In genomic region chr3:93015460-93016104, GRCm38 (mm10) we compare ENCODE assay signal across 10 mouse cellular contexts. TPM values are rescaled to one million over a fixed set of nuclear protein-coding genes. Genes with fewer than 3 reads are reported as not detected.
A peak's percentile ranks its signal among the peaks of the same experiment; 100 is the strongest.
DNase-seq lines count a peak whose midpoint lies in the region; ATAC-seq and TF ChIP-seq lines count a peak whose summit lies in the region.
"Had no signal": no experiment of that assay in that cellular context is flagged by ENCODE, and none has a peak within 500 bp of the region (broad histone marks: within the 10 kb centered on the region; RNA-seq: fewer than 3 reads in every experiment).

Gene Crct1 (minus strand): TSS chr3:93015687.

- ATAC-seq in heart, embryonic 12.5 days (ENCODE audit: insufficient number of reproducible peaks, low FRiP score) = no peak
- ATAC-seq in hindbrain, embryonic 13.5 days (ENCODE audit: low FRiP score) = peak; percentile 33; the same call in 1 of the 2 replicates
- no peak for ATAC-seq in midbrain, embryonic 14.5 days (ENCODE audit: low FRiP score, low TSS enrichment)

- H3K4me1 ChIP-seq in heart, embryonic 12.5 days (replicated peaks) = 0 out of 2 replicates have a peak, but pooled peaks cover 5% of the 10 kb centered on the region
- peaks cover 0 to 6% of the 10 kb centered on the region in 2 experiments; a peak in 2 of 4 replicates for H3K4me1 ChIP-seq in ES-E14 (ENCODE audit: control insufficient read depth in 2 of 2, insufficient read depth in 2 of 2, low read length in 2 of 2, poor library complexity in 1 of 2)
- H3K4me1 ChIP-seq in hindbrain, embryonic 13.5 days (replicated peaks) = peaks cover 6% of the 10 kb centered on the region
- H3K4me1 ChIP-seq in midbrain, embryonic 14.5 days (ENCODE audit: control insufficient read depth, insufficient read depth, low read length) = no peaks in the 10 kb centered on the region

- H3K4me3 ChIP-seq in heart, embryonic 12.5 days = peak within 1 kb of the TSS; percentile 65
- peak within 1 kb of the TSS; percentile 45 to 53 for H3K4me3 ChIP-seq in ES-E14 (ENCODE audit: insufficient read depth in 1 of 2, low read depth in 1 of 2, low read length in 2 of 2, poor library complexity in 1 of 2, severe bottlenecking in 1 of 2)
- peak within 1 kb of the TSS; percentile 53 for H3K4me3 ChIP-seq in hindbrain, embryonic 13.5 days
- peak within 1 kb of the TSS; percentile 51 for H3K4me3 ChIP-seq in midbrain, embryonic 14.5 days (replicated peaks; ENCODE audit: low read depth, low read length)

- in situ Hi-C loops in ES-E14 (cut with MboI; ENCODE audit: low sequenced_read_pairs in 2 of 2, unreplicated experiment in 2 of 2) = no loop called here

- no peaks in the 10 kb centered on the region for H3K9me3 ChIP-seq in heart, embryonic 12.5 days (replicated peaks)
- no peaks in the 10 kb centered on the region for H3K9me3 ChIP-seq in ES-E14 (ENCODE audit: control insufficient read depth, insufficient read depth, low read depth, low read length)
- H3K9me3 ChIP-seq in hindbrain, embryonic 13.5 days = no peaks in the 10 kb centered on the region
- H3K9me3 ChIP-seq in midbrain, embryonic 14.5 days (ENCODE audit: control insufficient read depth, low read length) = no peaks in the 10 kb centered on the region

- no peak for DNase-seq in heart, adult 9 months (ENCODE audit: low spot score in 2 of 2)
- DNase-seq in ES-E14 (ENCODE audit: low read depth, low spot score) = no peak
- DNase-seq in midbrain, embryonic 14.5 days = peak; percentile 8
- DNase-seq in adrenal gland, postnatal 4 days (ENCODE audit: low spot score in 2 of 2) = no peak
- no peak for DNase-seq in urinary bladder, postnatal 36 days (ENCODE audit: low spot score in 2 of 2)
- no peak for DNase-seq in adrenal gland, postnatal 25 days

- H3K27me3 ChIP-seq in heart, embryonic 12.5 days (replicated peaks) = peaks cover 12% of the 10 kb centered on the region
- H3K27me3 ChIP-seq in hindbrain, embryonic 13.5 days = no peaks in the 10 kb centered on the region
- no peaks in the 10 kb centered on the region for H3K27me3 ChIP-seq in midbrain, embryonic 14.5 days (ENCODE audit: control insufficient read depth, insufficient read depth, low read length)

- peak within 1 kb of the TSS; percentile 92 for H3K4me2 ChIP-seq in heart, embryonic 12.5 days
- peak within 1 kb of the TSS; percentile 88 for H3K4me2 ChIP-seq in hindbrain, embryonic 13.5 days
- H3K4me2 ChIP-seq in midbrain, embryonic 14.5 days (ENCODE audit: low read length) = peak within 1 kb of the TSS; percentile 82

- peak within 1 kb of the TSS; percentile 72 for H3K9ac ChIP-seq in heart, embryonic 12.5 days
- H3K9ac ChIP-seq in ES-E14 (ENCODE audit: insufficient read depth, low read depth, low read length, poor library complexity, severe bottlenecking) = 0 out of 2 replicates have a peak within 1 kb of the TSS, but pooled peaks have one; percentile 12
- H3K9ac ChIP-seq in hindbrain, embryonic 13.5 days = peak within 1 kb of the TSS; percentile 72
- peak within 1 kb of the TSS; percentile 62 for H3K9ac ChIP-seq in midbrain, embryonic 14.5 days (replicated peaks; ENCODE audit: low read length)

- H3K36me3 ChIP-seq in heart, embryonic 12.5 days = no peaks in the 10 kb centered on the region
- no peaks in the 10 kb centered on the region for H3K36me3 ChIP-seq in ES-E14 (ENCODE audit: control insufficient read depth, insufficient read depth, low read length, poor library complexity, severe bottlenecking)
- no peaks in the 10 kb centered on the region for H3K36me3 ChIP-seq in hindbrain, embryonic 13.5 days
- no peaks in the 10 kb centered on the region for H3K36me3 ChIP-seq in midbrain, embryonic 14.5 days (ENCODE audit: control insufficient read depth, insufficient read depth, low read length)

- WGBS in heart, embryonic 12.5 days = 52% methylated on average over 4 of the region's 4 CpGs
- 32% methylated on average over 4 of the region's 4 CpGs for WGBS in hindbrain, embryonic 13.5 days
- 53% methylated on average over 4 of the region's 4 CpGs for WGBS in midbrain, embryonic 14.5 days

- H3K27ac ChIP-seq in heart, embryonic 12.5 days (ENCODE audit: poor library complexity, severe bottlenecking) = no peak within 1 kb of the TSS
- H3K27ac ChIP-seq in ES-E14 (ENCODE audit: insufficient read depth, low read depth, low read length, poor library complexity, severe bottlenecking) = no peak within 1 kb of the TSS; the same call in 1 of the 2 replicates
- H3K27ac ChIP-seq in hindbrain, embryonic 13.5 days = peak within 1 kb of the TSS; percentile 60
- peak within 1 kb of the TSS; percentile 53; the same call in 1 of the 2 replicates for H3K27ac ChIP-seq in midbrain, embryonic 14.5 days (replicated peaks; ENCODE audit: low read depth, low read length)

TF ChIP-seq in ES-E14, 5 proteins besides CTCF, POLR2A, EP300 and RAD21:
- no peak for TF ChIP-seq ZNF384 (IDR thresholded peaks at IDR 0.05; ENCODE audit: low read depth, low read length)
- no peak for TF ChIP-seq ZC3H11A (IDR thresholded peaks at IDR 0.05; ENCODE audit: borderline replicate concordance, low read depth, low read length)
- no peak for TF ChIP-seq MAFK (IDR thresholded peaks at IDR 0.05; ENCODE audit: insufficient read depth, low read depth, low read length)
- TF ChIP-seq CHD2 (IDR thresholded peaks at IDR 0.05; ENCODE audit: low read depth, low read length) = no peak
- TF ChIP-seq HCFC1 (IDR thresholded peaks at IDR 0.05; ENCODE audit: borderline replicate concordance, insufficient read depth, low read length) = no peak
TF ChIP-seq in ES-E14: peak in this region for 0.

RNA-seq across cellular contexts. Expression of gene Crct1, which starts in this region (rescaled TPM):
- not detected in 2 replicates for polyA plus RNA-seq in heart, embryonic 12.5 days (2016; fragmentation: Nextera tagmentation; extraction: Ambion mirVana)
- 1.2 and 6.2 TPM in 2 replicates for total RNA-seq in ES-E14 (2012; rRNA removed)
- polyA plus RNA-seq in hindbrain, embryonic 13.5 days (2015; fragmentation: Nextera tagmentation; extraction: Ambion mirVana) = 1.1 and 1.6 TPM in 2 replicates
- 0.63 and 2.5 TPM in 2 replicates for polyA plus RNA-seq in midbrain, embryonic 14.5 days (2014; fragmentation: Nextera tagmentation; extraction: Ambion mirVana)
- total RNA-seq in adrenal gland, postnatal 4 days (2021) = not detected
- not detected in 2 replicates for total RNA-seq in adrenal gland, postnatal 25 days (2021)
- total RNA-seq: left cerebral cortex, adult 18-20 months had no signal
- polyA plus RNA-seq: spleen, adult 2 months had no signal

Comparison
In these comparisons a context has a peak if more than half of its experiments do, and no peak if none do; other contexts are left out.
1. H3K27ac ChIP-seq: peak in hindbrain, embryonic 13.5 days (single experiment) and midbrain, embryonic 14.5 days (single experiment); none in heart, embryonic 12.5 days (single experiment) and ES-E14 (single experiment).
2. H3K9ac ChIP-seq: peak in every context shown above with its lines; median percentile 72 in heart, embryonic 12.5 days; 72 in hindbrain, embryonic 13.5 days; 62 in midbrain, embryonic 14.5 days; 12 in ES-E14.
3. Peak in every context shown above with its lines, with median percentiles within 50 percentile points of each other: H3K4me2 ChIP-seq and H3K4me3 ChIP-seq.